Mouse (Mus musculus) heart, postnatal 0 days (tissue): ENCODE measurements at regions not wholly inside any gene's neighbourhood (a gene's known extent, or its start where the extent isn't known, plus 50 kb on each side); places are given as distances from the start of the nearest gene placed in this dataset.

Source experiments
- ATAC-seq: fragments of 200-750 bp; cut with Nextera tagmentation; 2 replicates; pipeline ENCODE4 v1.8.0; 2017; ENCODE audit warnings: low read depth, moderate number of reproducible peaks, moderate library complexity; ENCODE audit not compliant: insufficient read depth
- DNase-seq: peaks from one replicate; pipeline ENCODE4 v3.0.0-alpha.2; 2016; ENCODE audit warnings: low spot score
- H3K27ac ChIP-seq: fragments of 300-500 bp; sonication (generic); 2 replicates; pipeline ENCODE4 v1.5.1; 2014; ENCODE audit warnings: low read depth, mild to moderate bottlenecking
- H3K27me3 ChIP-seq: fragments of 300-500 bp; sonication (generic); 2 replicates; pipeline ENCODE4 v1.6.1; 2014; ENCODE audit warnings: low read length, mixed read lengths; ENCODE audit not compliant: control insufficient read depth, insufficient read depth
- H3K36me3 ChIP-seq: fragments of 300-500 bp; sonication (generic); replicated peaks from 2 replicates; pipeline ENCODE4 v1.6.1; 2014; ENCODE audit warnings: low read length, mixed read lengths; ENCODE audit not compliant: control insufficient read depth, insufficient read depth
- H3K4me1 ChIP-seq: fragments of 300-500 bp; sonication (generic); 2 replicates; pipeline ENCODE4 v1.6.1; 2014; ENCODE audit warnings: antibody characterized with exemption; ENCODE audit not compliant: control insufficient read depth, insufficient read depth
- H3K4me2 ChIP-seq: fragments of 300-500 bp; sonication (generic); 2 replicates; pipeline ENCODE4 v1.6.1; 2014; ENCODE audit warnings: low read depth, mild to moderate bottlenecking, low read length, moderate library complexity
- H3K4me3 ChIP-seq: fragments of 300-500 bp; sonication (generic); 2 replicates; pipeline ENCODE4 v1.5.1; 2014; ENCODE audit warnings: low read depth, low read length
- H3K9ac ChIP-seq: fragments of 300-500 bp; sonication (generic); replicated peaks from 2 replicates; pipeline ENCODE4 v1.6.1; 2014; ENCODE audit warnings: low read depth, low read length, mixed read lengths
- H3K9me3 ChIP-seq: fragments of 300-500 bp; sonication (generic); replicated peaks from 2 replicates; pipeline ENCODE4 v1.6.1; 2016; ENCODE audit warnings: low read length; ENCODE audit not compliant: control insufficient read depth
- CTCF ChIP-seq: IDR thresholded peaks from 2 replicates; pipeline ENCODE4 v1.5.1; 2016; ENCODE audit warnings: antibody characterized with exemption, control low read depth, low read depth
- EP300 ChIP-seq: IDR thresholded peaks from 2 replicates; pipeline ENCODE4 v1.6.1; 2016; ENCODE audit warnings: antibody characterized with exemption, low read depth
- WGBS: fragments of 180-500 bp; shearing (Covaris S2); extraction: QIAGEN DNeasy Blood & Tissue Kit; methylation state at CpG from one replicate; pipeline ENCODE4 v1.1.7; 2014; 5-methylcytosine and 5-hydroxymethylcytosine counted together

DNA sequence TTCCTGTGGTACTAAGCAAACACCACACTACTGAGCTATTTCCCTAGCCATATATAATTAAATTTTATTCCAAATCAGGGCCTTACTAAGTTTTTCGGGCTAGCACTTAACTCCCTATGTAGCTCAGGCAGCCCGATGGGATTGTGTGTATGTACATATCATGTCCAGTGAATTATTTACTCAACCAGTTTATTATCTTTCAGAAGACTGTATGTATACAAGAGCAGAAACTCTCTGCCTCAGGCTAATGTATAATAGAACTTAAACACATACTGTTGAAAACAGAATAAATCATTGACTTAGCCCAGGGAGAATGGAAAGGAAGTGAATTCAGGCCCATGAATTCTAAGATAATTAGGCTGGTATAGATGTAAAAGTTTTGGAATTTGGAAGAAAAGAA, 74.1 kb upstream of the Gnai1 start:
- Histone ChIP-seq H3K9ac (no peak overlapping the region), H3K27ac (no peak overlapping the region), H3K4me1 (peaks cover 8% of the 10 kb centered on the region; the same call in 1 of the 2 replicates), H3K36me3 (no peaks in the 10 kb centered on the region), H3K9me3 (no peaks in the 10 kb centered on the region), H3K4me2 (no peak overlapping the region), H3K27me3 (no peaks in the 10 kb centered on the region), H3K4me3 (no peak overlapping the region)
- DNase-seq, result no peak
- no peak for TF ChIP-seq CTCF
- no peak for TF ChIP-seq EP300
- ATAC-seq, result no peak
- 83% methylated on average over 2 of the region's 2 CpGs for WGBS

DNA sequence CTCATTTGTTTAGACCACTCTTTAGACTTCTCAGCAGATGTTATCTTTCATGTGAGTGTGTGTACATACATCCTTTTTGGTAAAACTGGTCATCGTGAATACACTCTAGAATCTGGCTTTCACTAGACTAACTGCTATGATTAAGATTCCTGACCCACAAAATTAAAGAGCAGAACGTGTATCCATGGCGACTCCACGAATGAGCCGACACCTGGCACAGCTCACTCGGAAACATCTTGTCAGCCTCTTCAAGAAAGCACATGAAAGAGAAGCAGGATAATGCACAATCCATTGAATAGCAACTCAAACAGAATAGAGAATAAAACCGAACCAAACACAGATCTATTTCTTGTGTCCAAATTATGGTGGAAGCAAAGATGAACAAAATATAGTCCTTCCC, 73.1 kb upstream of the Gnai1 start:
- WGBS, result 72% methylated on average over 7 of the region's 7 CpGs
- no peaks in the 10 kb centered on the region for H3K36me3 ChIP-seq
- H3K4me3 ChIP-seq, result no peak overlapping the region
- H3K4me1 ChIP-seq, result peaks cover 8% of the 10 kb centered on the region; the same call in 1 of the 2 replicates
- no peak overlapping the region for H3K4me2 ChIP-seq
- TF ChIP-seq CTCF (no peak), EP300 (no peak)
- H3K27ac ChIP-seq, result no peak overlapping the region
- H3K9me3 ChIP-seq, result no peaks in the 10 kb centered on the region
- DNase-seq (no peak), ATAC-seq (no peak)
- H3K9ac ChIP-seq, result no peak overlapping the region
- H3K27me3 ChIP-seq, result no peaks in the 10 kb centered on the region

DNA sequence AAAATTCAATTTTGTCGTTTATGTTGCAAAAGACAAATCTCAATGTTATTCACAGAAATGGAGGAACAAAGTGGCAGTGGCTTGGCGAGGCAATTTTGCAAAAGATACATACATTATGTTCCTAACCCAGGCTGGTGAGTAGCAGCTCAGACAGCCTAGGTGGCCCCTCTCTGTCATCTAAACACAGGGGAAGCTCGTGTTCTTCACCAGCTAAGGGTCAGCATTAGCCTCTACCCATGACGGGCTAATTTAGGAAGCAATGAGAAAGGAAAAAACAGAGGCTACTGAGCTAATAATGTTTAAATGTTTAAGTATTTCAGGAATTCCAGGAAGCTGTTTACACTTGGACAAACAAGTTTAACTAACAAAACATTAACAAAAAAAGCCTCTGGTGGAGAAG, 64.9 kb upstream of the Gnai1 start:
- Histone ChIP-seq H3K4me3 (no peak overlapping the region), H3K4me1 (no peaks in the 10 kb centered on the region), H3K9me3 (no peaks in the 10 kb centered on the region), H3K27me3 (no peaks in the 10 kb centered on the region), H3K27ac (no peak overlapping the region), H3K4me2 (no peak overlapping the region), H3K9ac (no peak overlapping the region), H3K36me3 (no peaks in the 10 kb centered on the region)
- ATAC-seq (no peak), DNase-seq (no peak)
- 50% methylated on average over 4 of the region's 4 CpGs for WGBS
- no peak for TF ChIP-seq CTCF
- no peak for TF ChIP-seq EP300

DNA sequence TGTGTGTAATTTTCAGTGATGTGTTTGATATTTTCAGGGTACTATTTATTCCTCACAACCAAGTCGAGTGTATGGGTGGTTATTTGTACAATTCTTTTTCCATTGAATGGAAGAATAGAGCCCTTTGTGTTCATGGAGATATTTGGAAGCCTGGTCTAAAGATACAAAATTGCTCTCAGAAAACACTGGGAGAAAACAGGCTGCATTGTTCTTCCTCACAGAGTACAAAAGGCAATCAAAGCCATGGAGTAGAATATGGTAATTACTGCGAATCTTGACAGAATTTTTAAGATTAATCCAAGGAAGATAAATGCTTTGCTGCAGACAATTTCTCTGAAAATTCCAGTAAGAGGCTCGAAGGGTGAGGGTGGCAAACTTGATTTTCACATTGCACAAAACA, 54.7 kb upstream of the Gnai1 start:
- Histone ChIP-seq H3K9me3 (no peaks in the 10 kb centered on the region), H3K9ac (no peak overlapping the region), H3K4me2 (no peak overlapping the region), H3K4me3 (no peak overlapping the region), H3K27me3 (no peaks in the 10 kb centered on the region), H3K27ac (no peak overlapping the region), H3K36me3 (no peaks in the 10 kb centered on the region), H3K4me1 (no peaks in the 10 kb centered on the region)
- ATAC-seq (no peak), DNase-seq (no peak)
- WGBS, result 44% methylated on average over 3 of the region's 3 CpGs
- TF ChIP-seq EP300, result no peak
- TF ChIP-seq CTCF, result no peak
